In the genomic region with DNA sequence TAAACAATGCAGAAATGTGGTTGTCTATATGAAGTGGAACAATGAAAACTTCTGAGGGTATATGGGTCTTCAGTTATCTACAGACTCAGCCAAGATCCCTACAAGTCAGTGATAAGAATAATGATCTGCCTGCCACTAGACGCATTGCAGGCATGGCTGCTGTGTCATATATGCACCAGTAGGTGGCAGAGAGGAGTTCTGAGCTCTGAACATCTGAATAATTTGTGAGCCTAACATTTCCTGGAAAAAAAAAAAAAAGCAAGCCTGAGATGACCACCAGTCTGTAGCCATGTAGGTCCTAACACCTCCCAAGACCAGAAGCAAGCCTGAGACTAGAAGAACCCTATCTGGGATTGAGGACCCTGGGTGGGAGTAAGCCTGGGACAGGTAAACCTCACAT, we compare ENCODE assay signal across 10 mouse cellular contexts.
DNase-seq lines count a peak whose midpoint lies in the region; ATAC-seq and TF ChIP-seq lines count a peak whose summit lies in the region.
"Had no signal": no experiment of that assay in that cellular context is flagged by ENCODE, and none has a peak within 500 bp of the region (broad histone marks: within the 10 kb centered on the region; RNA-seq: fewer than 3 reads in every experiment).

No protein-coding gene starts in this region.

- H3K4me3 ChIP-seq in kidney, adult 2 months (ENCODE audit: insufficient read depth, low read depth, low read length) = no peak overlapping the region
- no peak overlapping the region for H3K4me3 ChIP-seq in testis, adult 2 months (ENCODE audit: control insufficient read depth, low read depth, low read length)
- H3K4me3 ChIP-seq in stomach, postnatal 0 days (ENCODE audit: low read depth, low read length) = no peak overlapping the region
- H3K4me3 ChIP-seq: neural tube, embryonic 13.5 days had no signal

- TF ChIP-seq POLR2A in kidney, adult 2 months (IDR thresholded peaks at IDR 0.05; ENCODE audit: low read depth, low read length) = no peak
- TF ChIP-seq POLR2A in testis, adult 2 months (IDR thresholded peaks at IDR 0.05; ENCODE audit: control insufficient read depth, low read depth, low read length) = no peak

- peak; percentile 56 for TF ChIP-seq CTCF in kidney, adult 2 months (conservative IDR thresholded peaks at IDR 0.05; ENCODE audit: insufficient read depth, insufficient read length, low read depth, low read length)
- peak; percentile 14; the same call in 1 of the 2 replicates for TF ChIP-seq CTCF in testis, adult 2 months (IDR thresholded peaks at IDR 0.05; ENCODE audit: control insufficient read depth, insufficient read depth, insufficient replicate concordance, low read depth, low read length)
- TF ChIP-seq CTCF in stomach, postnatal 0 days (IDR thresholded peaks at IDR 0.05; ENCODE audit: low read depth) = peak; percentile 71

- H3K9ac ChIP-seq in stomach, postnatal 0 days (ENCODE audit: low read length) = no peak overlapping the region
- H3K9ac ChIP-seq: neural tube, embryonic 13.5 days had no signal

- no peak for ATAC-seq in stomach, postnatal 0 days (ENCODE audit: low FRiP score, low TSS enrichment)

- no peak overlapping the region for H3K4me2 ChIP-seq in stomach, postnatal 0 days (replicated peaks; ENCODE audit: low read depth)
- H3K4me2 ChIP-seq: neural tube, embryonic 13.5 days had no signal

- no peaks in the 10 kb centered on the region for H3K4me1 ChIP-seq in kidney, adult 2 months (ENCODE audit: control insufficient read depth, insufficient read depth, low read length)
- H3K4me1 ChIP-seq in testis, adult 2 months (ENCODE audit: control insufficient read depth, insufficient read depth, low read length) = no peaks in the 10 kb centered on the region
- H3K4me1 ChIP-seq in stomach, postnatal 0 days (replicated peaks; ENCODE audit: control insufficient read depth, insufficient read depth) = no peaks in the 10 kb centered on the region
- H3K4me1 ChIP-seq: neural tube, embryonic 13.5 days had no signal

- no peak for DNase-seq in kidney, adult 2 months
- no peak for DNase-seq in kidney, adult 11 months
- DNase-seq in testis, postnatal 14 days (ENCODE audit: low spot score) = no peak
- DNase-seq in embryo, embryonic 11 days = peak; percentile 40
- no peak for DNase-seq in stomach, postnatal 0 days (ENCODE audit: low spot score)
- DNase-seq in adrenal gland, postnatal 14 days = no peak
- no peak for DNase-seq in frontal cortex, postnatal 36 days (ENCODE audit: low spot score in 2 of 2)
- DNase-seq: cerebellum, adult 9-11 months had no signal

- H3K27me3 ChIP-seq in kidney, adult 2 months (replicated peaks; ENCODE audit: control insufficient read depth, insufficient read depth, low read length) = no peaks in the 10 kb centered on the region
- H3K27me3 ChIP-seq in testis, adult 2 months (ENCODE audit: control insufficient read depth, insufficient read depth, low read length) = no peaks in the 10 kb centered on the region
- H3K27me3 ChIP-seq in stomach, postnatal 0 days (ENCODE audit: control insufficient read depth, insufficient read depth, low read length) = no peaks in the 10 kb centered on the region
- H3K27me3 ChIP-seq: neural tube, embryonic 13.5 days had no signal

- no peak overlapping the region for H3K27ac ChIP-seq in kidney, adult 2 months (ENCODE audit: insufficient read depth, low read depth, low read length)
- no peak overlapping the region for H3K27ac ChIP-seq in testis, adult 2 months (ENCODE audit: control insufficient read depth, insufficient read depth, low read depth, low read length)
- H3K27ac ChIP-seq in stomach, postnatal 0 days (replicated peaks) = no peak overlapping the region
- H3K27ac ChIP-seq: neural tube, embryonic 13.5 days had no signal

- no peaks in the 10 kb centered on the region for H3K36me3 ChIP-seq in kidney, adult 2 months (ENCODE audit: control insufficient read depth, insufficient read depth, low read length)
- H3K36me3 ChIP-seq in testis, adult 2 months (ENCODE audit: control insufficient read depth, insufficient read depth, low read length) = no peaks in the 10 kb centered on the region
- no peaks in the 10 kb centered on the region for H3K36me3 ChIP-seq in stomach, postnatal 0 days (ENCODE audit: control insufficient read depth, insufficient read depth, low read length)
- H3K36me3 ChIP-seq: neural tube, embryonic 13.5 days had no signal

- no peak for TF ChIP-seq EP300 in stomach, postnatal 0 days (optimal IDR thresholded peaks at IDR 0.05)

- 39% methylated on average over 1 of the region's 1 CpGs for WGBS in kidney, adult 2 months
- WGBS in stomach, postnatal 0 days = 19% methylated on average over 1 of the region's 1 CpGs

- H3K9me3 ChIP-seq in stomach, postnatal 0 days (ENCODE audit: control insufficient read depth, low read length) = no peaks in the 10 kb centered on the region
- H3K9me3 ChIP-seq: neural tube, embryonic 13.5 days had no signal

Comparison
In these comparisons a context has a peak if more than half of its experiments do, and no peak if none do; other contexts are left out.
1. CTCF ChIP-seq: peak in every context shown above with its lines; median percentile 71 in stomach, postnatal 0 days; 56 in kidney, adult 2 months; 14 in testis, adult 2 months.